Mouse (Mus musculus) testis, adult 2 months (tissue): ENCODE results near the gene Hist1h2bk.

Source experiments
- CTCF ChIP-seq: fragments of 200-500 bp; IDR thresholded peaks from 2 replicates; pipeline ENCODE4 v1.5.1; 2012; ENCODE audit warnings: low read depth, mild to moderate bottlenecking, inconsistent platforms, low read length, moderate library complexity; ENCODE audit not compliant: control insufficient read depth, insufficient read depth, insufficient replicate concordance
- POLR2A ChIP-seq: fragments of 200-500 bp; IDR thresholded peaks from 2 replicates; pipeline ENCODE4 v1.6.1; 2012; ENCODE audit warnings: low read depth, mild to moderate bottlenecking, inconsistent platforms, low read length, moderate library complexity; ENCODE audit not compliant: control insufficient read depth

- TF ChIP-seq CTCF = no peak
- TF ChIP-seq POLR2A = no peak
These were observed 13.4 kb downstream of the Hist1h2bk start for GRCm38 (mm10) chr13:22049041-22049440.
